Mouse (Mus musculus): ENCODE results near the gene Dyx1c1. TPM values are rescaled to one million over a fixed set of nuclear protein-coding genes. Genes with fewer than 3 reads are reported as not detected.

Gene Dyx1c1
- polyA plus RNA-seq, 1 experiment from 2014 or later = 2.9 TPM

- H3K4me1 ChIP-seq (replicated peaks; ENCODE audit: control insufficient read depth, insufficient read depth, low read length) = peaks cover 20% of the 10 kb centered on the region
- no peak for ATAC-seq (ENCODE audit: low FRiP score)
- no peak overlapping the region for H3K4me3 ChIP-seq (replicated peaks; ENCODE audit: low read length)
- H3K27me3 ChIP-seq (ENCODE audit: control insufficient read depth, insufficient read depth, low read length) = no peaks in the 10 kb centered on the region
- WGBS = 89% methylated on average over 5 of the region's 5 CpGs
- DNase-seq (ENCODE audit: low spot score) = no peak
- H3K9ac ChIP-seq = no peak overlapping the region
- H3K4me2 ChIP-seq (replicated peaks) = no peak overlapping the region
- no peak overlapping the region for H3K27ac ChIP-seq
- no peaks in the 10 kb centered on the region for H3K9me3 ChIP-seq (ENCODE audit: control insufficient read depth, low read length)
- H3K36me3 ChIP-seq (replicated peaks; ENCODE audit: control insufficient read depth, insufficient read depth) = no peaks in the 10 kb centered on the region
Observed at GRCm38 (mm10) chr9:72988706-72989105, 30.1 kb downstream of the Dyx1c1 start.

- Histone ChIP-seq H3K4me1 (replicated peaks; ENCODE audit: control insufficient read depth, insufficient read depth, low read length) (peaks cover 8% of the 10 kb centered on the region), H3K9ac (no peak overlapping the region), H3K9me3 (ENCODE audit: control insufficient read depth, low read length) (no peaks in the 10 kb centered on the region), H3K27ac (no peak overlapping the region), H3K4me2 (replicated peaks) (no peak overlapping the region), H3K27me3 (ENCODE audit: control insufficient read depth, insufficient read depth, low read length) (no peaks in the 10 kb centered on the region), H3K36me3 (replicated peaks; ENCODE audit: control insufficient read depth, insufficient read depth) (no peaks in the 10 kb centered on the region), H3K4me3 (replicated peaks; ENCODE audit: low read length) (no peak overlapping the region)
- DNase-seq (ENCODE audit: low spot score) = no peak
- 94% methylated on average over 2 of the region's 2 CpGs for WGBS
- ATAC-seq (ENCODE audit: low FRiP score) = no peak
Observed at GRCm38 (mm10) chr9:72991420-72991819, 32.8 kb downstream of the Dyx1c1 start.

DNA sequence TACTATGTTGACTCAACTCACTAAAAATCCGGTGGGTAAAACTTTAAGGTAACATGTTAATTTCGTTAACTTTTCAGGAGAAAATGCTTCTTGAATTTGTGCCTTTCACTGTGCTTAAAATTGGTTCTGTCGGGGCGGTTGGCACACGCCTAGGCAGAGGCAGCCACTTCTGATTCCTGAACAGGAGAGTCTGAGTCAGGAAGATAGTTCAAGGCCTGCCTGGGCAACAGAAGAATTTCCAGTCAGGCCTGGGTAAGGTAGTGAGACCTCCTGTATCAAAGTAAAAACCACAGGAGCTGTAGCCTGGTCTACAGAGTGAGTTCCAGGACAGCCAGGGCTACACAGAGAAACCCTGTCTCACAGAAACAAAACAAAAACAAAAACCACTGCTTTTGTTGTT is 34.0 kb downstream of the Dyx1c1 start:
- DNase-seq (ENCODE audit: low spot score) = no peak
- Histone ChIP-seq H3K4me2 (replicated peaks) (no peak overlapping the region), H3K4me3 (replicated peaks; ENCODE audit: low read length) (no peak overlapping the region), H3K9ac (no peak overlapping the region), H3K9me3 (ENCODE audit: control insufficient read depth, low read length) (no peaks in the 10 kb centered on the region), H3K36me3 (replicated peaks; ENCODE audit: control insufficient read depth, insufficient read depth) (no peaks in the 10 kb centered on the region), H3K4me1 (replicated peaks; ENCODE audit: control insufficient read depth, insufficient read depth, low read length) (no peaks in the 10 kb centered on the region), H3K27ac (no peak overlapping the region), H3K27me3 (ENCODE audit: control insufficient read depth, insufficient read depth, low read length) (no peaks in the 10 kb centered on the region)
- ATAC-seq (ENCODE audit: low FRiP score) = no peak
- WGBS = 89% methylated on average over 5 of the region's 5 CpGs

- no peak overlapping the region for H3K9ac ChIP-seq
- no peaks in the 10 kb centered on the region for H3K27me3 ChIP-seq (ENCODE audit: control insufficient read depth, insufficient read depth, low read length)
- H3K27ac ChIP-seq = no peak overlapping the region
- DNase-seq (ENCODE audit: low spot score) (no peak), ATAC-seq (ENCODE audit: low FRiP score) (no peak)
- no peak overlapping the region for H3K4me3 ChIP-seq (replicated peaks; ENCODE audit: low read length)
- no peaks in the 10 kb centered on the region for H3K4me1 ChIP-seq (replicated peaks; ENCODE audit: control insufficient read depth, insufficient read depth, low read length)
- H3K36me3 ChIP-seq (replicated peaks; ENCODE audit: control insufficient read depth, insufficient read depth) = peaks cover 15% of the 10 kb centered on the region
- no peaks in the 10 kb centered on the region for H3K9me3 ChIP-seq (ENCODE audit: control insufficient read depth, low read length)
- no peak overlapping the region for H3K4me2 ChIP-seq (replicated peaks)
Observed at GRCm38 (mm10) chr9:72996167-72996566, 37.6 kb downstream of the Dyx1c1 start.

GRCm38 (mm10) chr9:72996806-72997205 is 38.2 kb downstream of the Dyx1c1 start:
- no peak overlapping the region for H3K4me2 ChIP-seq (replicated peaks)
- ATAC-seq (ENCODE audit: low FRiP score) (no peak), DNase-seq (ENCODE audit: low spot score) (no peak)
- H3K4me3 ChIP-seq (replicated peaks; ENCODE audit: low read length) = no peak overlapping the region
- H3K27me3 ChIP-seq (ENCODE audit: control insufficient read depth, insufficient read depth, low read length) = no peaks in the 10 kb centered on the region
- H3K9me3 ChIP-seq (ENCODE audit: control insufficient read depth, low read length) = no peaks in the 10 kb centered on the region
- peaks cover 22% of the 10 kb centered on the region for H3K36me3 ChIP-seq (replicated peaks; ENCODE audit: control insufficient read depth, insufficient read depth)
- H3K9ac ChIP-seq = no peak overlapping the region
- 60% methylated on average over 7 of the region's 7 CpGs for WGBS
- no peaks in the 10 kb centered on the region for H3K4me1 ChIP-seq (replicated peaks; ENCODE audit: control insufficient read depth, insufficient read depth, low read length)
- no peak overlapping the region for H3K27ac ChIP-seq

- no peak for DNase-seq (ENCODE audit: low spot score)
- H3K4me3 ChIP-seq (replicated peaks; ENCODE audit: low read length) = no peak overlapping the region
- ATAC-seq (ENCODE audit: low FRiP score) = no peak
- H3K4me1 ChIP-seq (replicated peaks; ENCODE audit: control insufficient read depth, insufficient read depth, low read length) = no peaks in the 10 kb centered on the region
- H3K9me3 ChIP-seq (ENCODE audit: control insufficient read depth, low read length) = no peaks in the 10 kb centered on the region
- 68% methylated on average over 2 of the region's 2 CpGs for WGBS
- no peak overlapping the region for H3K27ac ChIP-seq
- peaks cover 42% of the 10 kb centered on the region for H3K36me3 ChIP-seq (replicated peaks; ENCODE audit: control insufficient read depth, insufficient read depth)
- no peaks in the 10 kb centered on the region for H3K27me3 ChIP-seq (ENCODE audit: control insufficient read depth, insufficient read depth, low read length)
- no peak overlapping the region for H3K4me2 ChIP-seq (replicated peaks)
- no peak overlapping the region for H3K9ac ChIP-seq
Observed at GRCm38 (mm10) chr9:73000487-73000886, 41.9 kb downstream of the Dyx1c1 start.

DNA sequence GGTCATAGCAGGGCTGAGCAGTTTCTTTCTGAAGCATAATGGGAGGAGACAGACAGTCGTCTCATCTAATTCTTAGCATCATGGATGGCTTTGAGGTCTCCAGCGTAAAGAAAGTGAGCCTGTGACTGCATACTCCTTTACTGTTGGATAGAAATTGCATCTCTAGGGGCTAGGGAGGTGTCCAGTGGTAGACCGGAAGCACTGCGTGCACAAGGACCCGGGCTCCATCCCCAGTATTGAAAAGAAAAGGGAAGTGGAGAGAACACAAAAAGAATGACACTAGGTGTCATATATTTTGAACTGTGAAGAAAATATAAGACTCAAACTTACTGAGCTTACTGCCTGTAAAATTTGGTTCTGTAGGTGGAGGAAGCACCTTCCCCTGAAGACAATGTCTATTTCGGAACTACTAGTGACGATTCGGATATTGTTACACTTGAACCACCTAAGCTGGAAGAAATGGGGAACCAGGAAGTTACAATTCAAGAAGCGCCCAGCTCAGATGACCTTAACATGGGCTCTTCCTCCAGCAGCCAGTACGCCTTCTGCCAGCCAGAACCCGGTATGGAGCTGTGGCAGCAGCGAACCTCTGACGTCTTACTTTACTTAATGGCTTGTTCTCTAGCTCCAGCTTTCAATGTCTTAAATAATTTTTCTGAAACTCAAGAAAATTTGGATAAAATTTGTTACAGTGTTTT is 42.9 kb downstream of the Dyx1c1 start:
- 89% methylated on average over 13 of the region's 13 CpGs for WGBS
- Histone ChIP-seq H3K4me1 (replicated peaks; ENCODE audit: control insufficient read depth, insufficient read depth, low read length) (no peaks in the 10 kb centered on the region), H3K36me3 (replicated peaks; ENCODE audit: control insufficient read depth, insufficient read depth) (peaks cover 51% of the 10 kb centered on the region), H3K4me3 (replicated peaks; ENCODE audit: low read length) (no peak overlapping the region), H3K9ac (no peak overlapping the region), H3K27me3 (ENCODE audit: control insufficient read depth, insufficient read depth, low read length) (no peaks in the 10 kb centered on the region), H3K4me2 (replicated peaks) (no peak overlapping the region), H3K27ac (no peak overlapping the region), H3K9me3 (ENCODE audit: control insufficient read depth, low read length) (no peaks in the 10 kb centered on the region)
- DNase-seq (ENCODE audit: low spot score) = no peak
- no peak for ATAC-seq (ENCODE audit: low FRiP score)

DNA sequence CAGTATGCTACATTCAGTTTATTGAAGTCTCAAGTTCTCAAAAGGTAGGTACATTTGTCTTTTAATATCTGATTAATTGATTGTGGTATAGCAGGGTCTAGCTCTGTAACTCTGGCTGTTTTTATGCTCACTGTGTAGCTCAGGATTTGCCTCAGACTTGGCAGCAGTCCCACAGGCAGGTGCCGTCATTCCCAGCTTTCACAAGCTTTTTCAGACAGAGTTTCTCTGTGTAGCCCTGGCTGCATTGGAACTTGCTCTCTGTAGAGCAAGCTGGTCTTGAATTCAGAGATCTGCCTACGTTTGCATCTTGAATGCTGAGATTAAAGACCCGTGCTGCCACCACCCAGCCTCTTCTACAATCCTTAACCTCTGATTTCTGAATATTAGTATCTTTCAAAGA is 43.6 kb downstream of the Dyx1c1 start:
- Histone ChIP-seq H3K36me3 (replicated peaks; ENCODE audit: control insufficient read depth, insufficient read depth) (peaks cover 56% of the 10 kb centered on the region), H3K27me3 (ENCODE audit: control insufficient read depth, insufficient read depth, low read length) (no peaks in the 10 kb centered on the region), H3K4me3 (replicated peaks; ENCODE audit: low read length) (no peak overlapping the region), H3K4me2 (replicated peaks) (no peak overlapping the region), H3K27ac (no peak overlapping the region), H3K9me3 (ENCODE audit: control insufficient read depth, low read length) (no peaks in the 10 kb centered on the region), H3K9ac (no peak overlapping the region), H3K4me1 (replicated peaks; ENCODE audit: control insufficient read depth, insufficient read depth, low read length) (no peaks in the 10 kb centered on the region)
- DNase-seq (ENCODE audit: low spot score) (no peak), ATAC-seq (ENCODE audit: low FRiP score) (no peak)
- WGBS = 72% methylated on average over 3 of the region's 3 CpGs

- H3K4me3 ChIP-seq (replicated peaks; ENCODE audit: low read length) = no peak overlapping the region
- no peaks in the 10 kb centered on the region for H3K9me3 ChIP-seq (ENCODE audit: control insufficient read depth, low read length)
- H3K36me3 ChIP-seq (replicated peaks; ENCODE audit: control insufficient read depth, insufficient read depth) = peaks cover 69% of the 10 kb centered on the region
- WGBS = 91% methylated on average over 8 of the region's 8 CpGs
- no peaks in the 10 kb centered on the region for H3K4me1 ChIP-seq (replicated peaks; ENCODE audit: control insufficient read depth, insufficient read depth, low read length)
- DNase-seq (ENCODE audit: low spot score) = no peak
- ATAC-seq (ENCODE audit: low FRiP score) = no peak
- H3K9ac ChIP-seq = no peak overlapping the region
- H3K27ac ChIP-seq = no peak overlapping the region
- H3K27me3 ChIP-seq (ENCODE audit: control insufficient read depth, insufficient read depth, low read length) = no peaks in the 10 kb centered on the region
- H3K4me2 ChIP-seq (replicated peaks) = no peak overlapping the region
Observed at GRCm38 (mm10) chr9:73004076-73004475, 45.5 kb downstream of the Dyx1c1 start.

DNA sequence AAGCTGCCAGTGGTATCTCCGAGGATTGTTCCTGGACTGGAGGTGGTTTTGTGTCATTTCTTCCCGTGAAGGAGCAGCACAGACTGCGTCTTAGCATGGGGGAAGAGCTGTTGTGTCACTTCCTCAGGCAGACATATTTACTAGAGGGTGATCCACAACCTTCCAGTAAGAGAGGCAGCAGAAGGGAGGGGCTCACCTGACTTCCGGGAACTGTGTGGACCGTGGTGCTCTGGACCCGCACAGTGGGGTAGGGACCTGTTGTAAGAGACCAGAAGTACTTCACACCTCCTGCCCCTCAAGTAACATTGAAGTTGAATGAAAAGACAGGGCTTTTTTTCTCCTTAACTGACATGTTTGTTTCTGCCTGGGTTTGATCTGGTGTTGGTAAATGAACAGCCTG is 46.5 kb downstream of the Dyx1c1 start:
- ATAC-seq (ENCODE audit: low FRiP score) (no peak), DNase-seq (ENCODE audit: low spot score) (no peak)
- Histone ChIP-seq H3K27me3 (ENCODE audit: control insufficient read depth, insufficient read depth, low read length) (no peaks in the 10 kb centered on the region), H3K4me1 (replicated peaks; ENCODE audit: control insufficient read depth, insufficient read depth, low read length) (no peaks in the 10 kb centered on the region), H3K4me2 (replicated peaks) (no peak overlapping the region), H3K9me3 (ENCODE audit: control insufficient read depth, low read length) (no peaks in the 10 kb centered on the region), H3K4me3 (replicated peaks; ENCODE audit: low read length) (no peak overlapping the region), H3K36me3 (replicated peaks; ENCODE audit: control insufficient read depth, insufficient read depth) (peaks cover 68% of the 10 kb centered on the region), H3K27ac (no peak overlapping the region), H3K9ac (no peak overlapping the region)
- 89% methylated on average over 6 of the region's 6 CpGs for WGBS
